Comparison of ENCODE assay signal across 19 mouse cellular contexts in genomic region chr6:70356303-70356702, GRCm38 (mm10).
DNase-seq lines count a peak whose midpoint lies in the region; ATAC-seq lines count a peak whose summit lies in the region.
"Had no signal": no experiment of that assay in that cellular context is flagged by ENCODE, and none has a peak within 500 bp of the region (broad histone marks: within the 10 kb centered on the region; RNA-seq: fewer than 3 reads in every experiment).

No protein-coding gene starts in this region.

- WGBS in kidney, embryonic 14.5 days = 48% methylated on average over 2 of the region's 2 CpGs
- 67% methylated on average over 1 of the region's 2 CpGs for WGBS in embryonic facial prominence, embryonic 14.5 days
- WGBS in stomach, embryonic 16.5 days = 22% methylated on average over 2 of the region's 2 CpGs

- no peak overlapping the region for H3K4me2 ChIP-seq in kidney, embryonic 14.5 days (replicated peaks; ENCODE audit: low read depth, low read length)
- H3K4me2 ChIP-seq in embryonic facial prominence, embryonic 14.5 days (ENCODE audit: low read depth, low read length) = no peak overlapping the region
- H3K4me2 ChIP-seq in stomach, embryonic 16.5 days (ENCODE audit: low read depth, low read length) = no peak overlapping the region
- H3K4me2 ChIP-seq: forebrain, embryonic 13.5 days; liver, embryonic 15.5 days had no signal

- no peak for DNase-seq in kidney, adult 9 months
- peak; percentile 46 for DNase-seq in right cerebral cortex, adult 18-20 months
- no peak for DNase-seq in right cerebral cortex, postnatal 10 days (ENCODE audit: low spot score in 2 of 2)
- peak; percentile 0 for DNase-seq in embryonic facial prominence, embryonic 14.5 days (ENCODE audit: low spot score)
- DNase-seq: adrenal gland, postnatal 25 days; cerebellum, adult 2 months; lung, postnatal 14 days; right cerebral cortex, postnatal 25 days; thymus, postnatal 14 days had no signal

- H3K36me3 ChIP-seq in kidney, embryonic 14.5 days (ENCODE audit: control insufficient read depth, insufficient read depth, low read length) = no peaks in the 10 kb centered on the region
- no peaks in the 10 kb centered on the region for H3K36me3 ChIP-seq in embryonic facial prominence, embryonic 14.5 days (ENCODE audit: control insufficient read depth, insufficient read depth, low read length)
- H3K36me3 ChIP-seq in stomach, embryonic 16.5 days (ENCODE audit: control insufficient read depth, insufficient read depth, low read length) = no peaks in the 10 kb centered on the region
- H3K36me3 ChIP-seq: hindbrain, embryonic 10.5 days; liver, embryonic 15.5 days had no signal

- no peak overlapping the region for H3K9ac ChIP-seq in kidney, embryonic 14.5 days (ENCODE audit: low read depth, low read length)
- H3K9ac ChIP-seq in embryonic facial prominence, embryonic 14.5 days (ENCODE audit: low read depth, low read length) = no peak overlapping the region
- no peak overlapping the region for H3K9ac ChIP-seq in stomach, embryonic 16.5 days (ENCODE audit: low read length)
- H3K9ac ChIP-seq: forebrain, embryonic 13.5 days; liver, embryonic 15.5 days had no signal

- H3K9me3 ChIP-seq in kidney, embryonic 14.5 days (ENCODE audit: control insufficient read depth, low read length) = no peaks in the 10 kb centered on the region
- no peaks in the 10 kb centered on the region for H3K9me3 ChIP-seq in embryonic facial prominence, embryonic 14.5 days (ENCODE audit: control insufficient read depth, low read length)
- H3K9me3 ChIP-seq in stomach, embryonic 16.5 days (replicated peaks; ENCODE audit: control insufficient read depth, low read length) = no peaks in the 10 kb centered on the region
- H3K9me3 ChIP-seq: forebrain, embryonic 13.5 days; hindbrain, embryonic 10.5 days; liver, embryonic 15.5 days; megakaryocyte, embryonic 14.5 days had no signal

- H3K27me3 ChIP-seq in kidney, embryonic 14.5 days (ENCODE audit: control insufficient read depth, insufficient read depth, low read length) = no peaks in the 10 kb centered on the region
- no peaks in the 10 kb centered on the region for H3K27me3 ChIP-seq in embryonic facial prominence, embryonic 14.5 days (replicated peaks; ENCODE audit: control insufficient read depth, insufficient read depth, low read length)
- H3K27me3 ChIP-seq in stomach, embryonic 16.5 days (ENCODE audit: control insufficient read depth, insufficient read depth, low read length) = no peaks in the 10 kb centered on the region
- H3K27me3 ChIP-seq: forebrain, embryonic 13.5 days; liver, embryonic 15.5 days; megakaryocyte, embryonic 14.5 days had no signal

- 0 out of 2 replicates have a peak, but pooled peaks have one; percentile 28 for ATAC-seq in kidney, embryonic 14.5 days (ENCODE audit: low FRiP score, low TSS enrichment)
- no peak for ATAC-seq in embryonic facial prominence, embryonic 14.5 days (ENCODE audit: low read depth)
- peak; percentile 56; the same call in 1 of the 2 replicates for ATAC-seq in stomach, embryonic 16.5 days (ENCODE audit: insufficient read depth, low FRiP score)
- no peak for ATAC-seq in granulocyte monocyte progenitor cell, adult 5-6 weeks (replicated peaks; ENCODE audit: poor library complexity, severe bottlenecking)
- ATAC-seq in monocyte, adult 5-6 weeks (replicated peaks; ENCODE audit: insufficient number of reproducible peaks, low FRiP score, low TSS enrichment, poor library complexity, severe bottlenecking) = no peak
- ATAC-seq: forebrain, embryonic 13.5 days; midbrain, embryonic 16.5 days had no signal

- no peaks in the 10 kb centered on the region for H3K4me1 ChIP-seq in kidney, embryonic 14.5 days (ENCODE audit: control insufficient read depth, insufficient read depth, low read length)
- H3K4me1 ChIP-seq in embryonic facial prominence, embryonic 14.5 days (ENCODE audit: control insufficient read depth, insufficient read depth, low read length) = no peaks in the 10 kb centered on the region
- H3K4me1 ChIP-seq in stomach, embryonic 16.5 days (ENCODE audit: control insufficient read depth, insufficient read depth, low read length) = no peaks in the 10 kb centered on the region
- H3K4me1 ChIP-seq: forebrain, embryonic 13.5 days; hindbrain, embryonic 10.5 days; liver, embryonic 15.5 days; megakaryocyte, embryonic 14.5 days had no signal

- no peak overlapping the region for H3K27ac ChIP-seq in kidney, embryonic 14.5 days (ENCODE audit: low read depth, low read length)
- no peak overlapping the region for H3K27ac ChIP-seq in embryonic facial prominence, embryonic 14.5 days (replicated peaks; ENCODE audit: low read depth, low read length)
- H3K27ac ChIP-seq in stomach, embryonic 16.5 days (ENCODE audit: low read length) = no peak overlapping the region
- H3K27ac ChIP-seq: forebrain, embryonic 13.5 days; hindbrain, embryonic 10.5 days; left cerebral cortex, adult 2 months; liver, embryonic 15.5 days had no signal

- no peak overlapping the region for H3K4me3 ChIP-seq in kidney, embryonic 14.5 days (ENCODE audit: low read length)
- no peak overlapping the region for H3K4me3 ChIP-seq in embryonic facial prominence, embryonic 14.5 days (ENCODE audit: low read depth, low read length)
- H3K4me3 ChIP-seq in stomach, embryonic 16.5 days (replicated peaks; ENCODE audit: low read length) = no peak overlapping the region
- H3K4me3 ChIP-seq: forebrain, embryonic 13.5 days; hindbrain, embryonic 10.5 days; left cerebral cortex, adult 2 months; liver, embryonic 15.5 days; megakaryocyte, embryonic 14.5 days had no signal

Comparison
In these comparisons a context has a peak if more than half of its experiments do, and no peak if none do; other contexts are left out.
1. DNase-seq: peak in right cerebral cortex, adult 18-20 months (single experiment) and embryonic facial prominence, embryonic 14.5 days (single experiment); none in kidney, adult 9 months (single experiment) and right cerebral cortex, postnatal 10 days (0 of 2).
2. ATAC-seq: peak in kidney, embryonic 14.5 days (single experiment) and stomach, embryonic 16.5 days (single experiment); none in embryonic facial prominence, embryonic 14.5 days (single experiment), granulocyte monocyte progenitor cell, adult 5-6 weeks (single experiment) and monocyte, adult 5-6 weeks (single experiment).